Mouse (Mus musculus): ENCODE results near the gene Fndc3b.
"Not testable (repeated sequence)": the region's sequence is repeated elsewhere in the genome, so short reads cannot be mapped to it uniquely, and the experiment has no call there.

The Fndc3b gene

DNA sequence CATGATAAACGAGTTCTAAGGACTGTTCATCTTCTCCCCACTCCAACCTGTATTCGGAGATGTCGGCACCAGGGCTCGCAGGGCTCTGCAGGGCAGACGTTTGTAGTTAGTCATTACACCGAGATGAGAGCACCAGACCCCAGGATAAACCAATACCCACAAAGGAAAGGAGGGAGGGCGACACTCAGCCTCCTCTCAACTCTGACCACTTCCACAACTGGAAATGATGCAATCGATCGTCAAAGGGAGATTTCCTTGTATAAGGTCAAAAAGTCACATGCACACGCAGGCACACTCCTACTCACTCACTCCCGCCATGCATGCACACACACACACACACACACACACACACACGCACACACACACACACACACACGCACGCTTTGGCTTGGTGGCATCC, 254.6 kb downstream of the Fndc3b start:
- no peak for DNase-seq

DNA sequence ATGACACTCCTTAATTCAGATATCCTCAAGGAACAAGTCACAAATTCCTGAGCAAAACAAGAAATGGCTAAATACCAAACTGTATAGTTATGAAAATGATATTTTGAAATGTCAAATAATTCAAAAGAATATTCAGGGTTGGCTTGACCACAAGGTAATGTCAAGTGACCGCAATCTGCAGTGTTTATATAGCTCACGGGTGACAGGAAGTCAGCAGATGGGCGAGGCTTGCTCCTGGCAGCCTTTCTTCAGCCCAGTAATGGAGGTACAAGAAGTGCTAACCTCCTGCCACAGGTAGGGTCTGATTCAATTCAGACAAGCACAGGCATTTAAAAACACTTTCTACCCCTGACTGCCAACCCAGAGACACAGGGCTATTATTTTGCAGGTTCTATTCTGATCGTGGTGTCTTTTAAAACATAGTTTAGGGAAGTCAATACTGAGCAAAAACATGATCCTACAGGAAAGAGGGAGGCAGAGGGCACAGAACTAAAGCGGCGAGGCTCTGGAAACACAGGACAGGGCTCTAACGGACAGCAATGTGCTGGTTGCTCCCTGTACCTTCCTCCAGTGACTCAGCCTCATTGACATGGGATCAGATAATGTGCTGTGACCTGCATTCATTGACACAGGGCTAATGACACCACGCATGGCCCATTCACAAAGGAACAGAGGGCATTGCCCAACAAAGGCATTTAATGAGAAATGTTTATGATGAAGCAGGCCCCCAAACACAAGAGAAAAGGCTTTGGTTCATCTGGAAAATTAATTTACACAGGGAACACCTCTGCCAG, 256.5 kb downstream of the Fndc3b start:
- no peak for DNase-seq

GRCm38 (mm10) chr3:27453453-27454098, 257.5 kb downstream of the Fndc3b start:
- peak in 1 of 2 experiments; percentile 7 for DNase-seq

DNA sequence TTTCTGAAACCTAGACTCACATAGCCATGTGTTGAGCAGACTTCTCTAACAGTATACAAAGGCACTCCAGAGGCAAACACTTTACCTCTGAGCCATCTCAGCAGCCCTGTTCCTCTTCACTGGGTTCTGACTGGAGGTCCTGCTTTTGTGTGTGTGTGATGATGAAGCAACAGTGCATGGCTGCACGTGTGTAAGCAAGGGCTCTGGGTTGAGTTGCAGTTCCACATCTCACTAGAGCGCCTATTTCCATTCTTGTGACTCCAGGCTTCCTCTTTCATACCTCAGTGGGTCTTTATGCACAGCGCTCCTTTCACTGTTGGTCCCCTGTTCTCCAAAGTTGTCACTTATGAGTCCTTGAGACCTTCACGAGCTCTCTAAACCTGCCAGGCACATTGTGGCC, 261.7 kb downstream of the Fndc3b start:
- DNase-seq: no peak

DNA sequence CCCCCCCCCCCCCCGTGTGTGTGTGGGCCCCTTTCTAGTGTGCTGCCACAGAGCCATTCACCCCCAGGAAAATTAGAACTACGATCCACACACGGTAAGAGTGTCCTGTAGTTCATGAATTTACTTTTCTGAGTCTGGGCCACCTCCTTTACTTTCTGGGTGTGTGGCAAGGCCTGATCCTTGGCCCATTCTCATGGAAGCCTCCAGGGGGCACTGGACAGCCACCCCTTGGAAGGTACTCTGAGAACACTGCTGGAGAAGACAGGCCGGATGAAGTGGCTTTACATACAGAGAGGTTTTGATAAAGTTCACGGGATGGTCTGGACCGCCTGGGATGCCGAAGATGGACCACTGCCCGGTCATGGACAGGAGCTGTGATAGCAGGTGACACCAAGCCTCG, 262.7 kb downstream of the Fndc3b start:
- DNase-seq: no peak

DNA sequence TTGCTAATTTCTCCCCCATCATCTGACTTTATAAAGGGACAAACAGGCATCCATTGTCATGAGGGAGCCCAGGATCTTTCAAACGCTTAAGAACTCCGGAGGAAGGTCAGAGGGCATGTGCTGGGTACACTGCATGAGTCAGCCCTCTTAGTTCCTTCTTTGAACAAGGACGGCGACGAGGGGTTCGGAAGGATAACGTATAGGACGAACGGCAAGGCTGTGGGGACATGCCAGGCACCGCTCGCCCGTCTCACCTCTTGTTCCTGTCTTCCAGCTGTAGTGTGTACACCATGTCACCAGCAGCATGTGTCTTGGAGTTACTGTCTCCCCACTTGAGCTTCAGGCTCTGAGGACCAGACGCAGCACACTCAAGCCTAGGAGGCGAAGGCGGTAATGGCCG, 271.4 kb downstream of the Fndc3b start:
- DNase-seq: no peak

- DNase-seq: no peak
Observed at GRCm38 (mm10) chr3:27435096-27435620, 275.9 kb downstream of the Fndc3b start.

- no peak for DNase-seq
Observed at GRCm38 (mm10) chr3:27432981-27433380, 278.1 kb downstream of the Fndc3b start.

DNA sequence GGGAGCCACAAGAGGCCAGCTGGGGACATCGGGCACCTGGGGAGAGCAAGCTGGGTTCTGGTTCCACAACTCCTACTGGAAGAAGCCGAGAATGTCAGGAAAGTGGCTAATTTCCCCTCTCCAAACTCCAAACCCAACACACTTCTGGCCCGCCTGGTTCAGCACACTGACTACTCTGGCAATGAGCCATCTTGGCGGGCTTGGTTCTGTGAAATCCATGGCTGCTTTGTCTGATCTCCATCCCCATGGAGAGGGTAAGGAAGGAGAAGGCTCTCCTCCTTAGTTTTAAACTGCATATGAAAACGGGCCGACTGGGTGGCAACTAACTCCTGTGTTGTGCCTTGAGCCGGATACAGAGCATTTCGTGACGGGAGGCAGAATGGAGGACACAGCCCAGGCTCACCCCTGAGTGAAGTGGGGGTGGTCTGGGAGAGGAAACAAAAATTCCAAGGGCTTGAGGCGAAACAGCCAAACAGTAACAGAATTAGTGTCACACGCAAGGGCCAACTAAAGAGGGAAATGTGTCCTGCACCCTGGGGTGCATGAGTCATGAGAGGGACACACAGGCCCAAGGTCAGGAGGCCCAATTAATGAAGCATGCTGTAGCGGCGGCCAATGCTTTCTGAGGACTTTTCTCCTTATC, 280.4 kb downstream of the Fndc3b start:
- DNase-seq: no peak

- DNase-seq: no peak
Observed at GRCm38 (mm10) chr3:27427406-27427805, 283.7 kb downstream of the Fndc3b start.

GRCm38 (mm10) chr3:27424049-27424667, 286.9 kb downstream of the Fndc3b start:
- DNase-seq: no peak

DNA sequence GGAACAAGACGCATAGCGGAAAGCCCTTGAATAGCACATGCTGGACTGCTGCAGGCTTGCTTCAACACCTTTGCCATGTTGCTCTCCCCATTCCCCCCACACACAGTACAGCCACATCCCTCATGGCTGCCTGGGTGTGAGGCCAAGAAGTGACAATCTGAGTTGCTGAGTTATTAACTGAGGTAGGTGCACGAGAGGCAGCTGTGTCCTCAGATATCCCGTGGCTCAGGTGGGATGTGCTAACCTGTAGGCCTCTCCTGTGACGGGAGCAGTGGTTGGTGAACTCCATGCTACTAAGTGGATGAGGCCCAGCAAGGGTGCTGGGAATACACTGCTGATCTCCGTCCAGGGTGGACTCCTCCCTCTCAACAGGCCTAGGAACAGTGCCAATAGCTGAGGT, 288.6 kb downstream of the Fndc3b start:
- DNase-seq: no peak

GRCm38 (mm10) chr3:27421980-27422379, 289.1 kb downstream of the Fndc3b start:
- DNase-seq: no peak

- no peak for DNase-seq
Observed at GRCm38 (mm10) chr3:27418602-27419001, 292.5 kb downstream of the Fndc3b start.

GRCm38 (mm10) chr3:27416786-27417185, 294.3 kb downstream of the Fndc3b start:
- no peak for DNase-seq

DNA sequence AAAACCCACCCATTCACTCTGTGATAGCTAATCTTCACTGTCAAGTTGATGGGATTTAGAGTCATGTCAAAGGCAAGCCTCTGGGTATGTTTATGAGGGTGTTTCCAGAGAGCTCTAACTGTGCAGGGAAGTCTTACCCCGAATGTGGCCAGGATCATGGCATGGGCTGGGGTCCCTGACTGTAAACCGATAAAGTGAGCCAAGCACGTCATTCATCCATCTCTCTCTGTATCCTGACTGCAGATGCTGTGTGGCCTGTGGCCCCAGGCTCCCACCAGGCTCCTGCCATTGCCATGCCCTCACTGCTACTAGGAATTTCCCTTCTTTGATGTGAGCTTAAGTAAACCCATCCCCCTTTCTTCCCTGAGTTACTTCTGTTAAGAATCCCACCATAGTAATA, 297.5 kb downstream of the Fndc3b start:
- DNase-seq: no peak

GRCm38 (mm10) chr3:27411286-27411685, 299.8 kb downstream of the Fndc3b start:
- DNase-seq: no peak

DNA sequence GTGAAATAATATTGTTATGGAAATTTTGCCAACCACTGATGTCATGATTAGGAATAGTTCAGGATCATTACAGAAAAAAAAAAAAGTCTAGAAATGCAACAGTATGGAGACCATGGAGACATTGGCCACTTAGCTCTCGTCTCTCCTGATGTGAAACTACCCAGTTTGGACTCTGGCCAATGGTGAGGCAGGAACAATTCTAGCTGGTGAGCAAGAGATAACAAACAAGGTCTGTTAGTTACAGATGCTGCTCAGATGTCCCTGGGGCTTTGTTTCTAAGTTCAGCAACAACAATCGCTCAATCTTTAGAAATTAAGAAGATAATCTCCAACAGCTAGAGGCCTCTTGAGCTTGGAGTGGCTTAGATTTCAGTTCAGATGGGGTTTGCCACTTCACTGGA, 302.5 kb downstream of the Fndc3b start:
- no peak for DNase-seq

DNA sequence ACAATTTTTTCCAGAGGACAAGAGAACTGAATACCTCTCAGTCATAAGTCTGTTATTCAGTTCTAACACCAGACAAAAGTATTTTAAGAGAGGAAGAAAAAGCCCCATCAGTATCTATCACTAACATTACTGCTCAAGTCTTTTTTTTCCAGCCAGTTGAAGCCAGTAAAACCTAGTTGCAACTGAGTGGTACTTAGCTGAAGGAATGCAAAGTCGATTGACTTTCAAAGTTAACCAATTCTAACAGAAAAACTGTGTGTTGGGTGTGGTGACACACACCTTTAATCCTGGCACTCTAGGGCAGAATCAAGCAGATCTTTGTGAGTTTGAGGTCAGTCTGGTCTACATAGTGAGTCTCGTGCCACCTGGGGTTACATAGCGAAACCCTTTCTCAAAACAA, 304.7 kb downstream of the Fndc3b start:
- no peak for DNase-seq

DNA sequence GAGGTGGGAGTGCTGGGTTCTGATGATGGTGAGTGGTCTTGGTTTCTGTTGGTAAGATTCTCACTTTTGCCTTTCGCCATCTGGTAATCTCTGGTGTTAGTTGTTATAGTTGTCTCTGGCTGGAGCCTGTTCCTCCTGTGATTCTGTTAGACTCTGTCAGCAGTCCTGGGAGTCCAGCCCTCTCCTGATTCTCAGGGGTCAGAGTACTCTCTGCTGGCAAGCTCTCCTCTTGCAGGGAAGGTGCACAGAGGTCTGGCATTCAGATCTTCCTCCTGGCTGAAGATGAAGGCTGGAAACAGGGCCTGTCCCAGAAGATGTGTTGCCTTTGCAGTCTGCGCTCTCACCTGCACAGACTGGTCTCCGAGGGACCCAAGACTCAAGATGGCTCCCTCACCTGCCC, 310.1 kb downstream of the Fndc3b start:
- not testable (repeated sequence) for DNase-seq

DNA sequence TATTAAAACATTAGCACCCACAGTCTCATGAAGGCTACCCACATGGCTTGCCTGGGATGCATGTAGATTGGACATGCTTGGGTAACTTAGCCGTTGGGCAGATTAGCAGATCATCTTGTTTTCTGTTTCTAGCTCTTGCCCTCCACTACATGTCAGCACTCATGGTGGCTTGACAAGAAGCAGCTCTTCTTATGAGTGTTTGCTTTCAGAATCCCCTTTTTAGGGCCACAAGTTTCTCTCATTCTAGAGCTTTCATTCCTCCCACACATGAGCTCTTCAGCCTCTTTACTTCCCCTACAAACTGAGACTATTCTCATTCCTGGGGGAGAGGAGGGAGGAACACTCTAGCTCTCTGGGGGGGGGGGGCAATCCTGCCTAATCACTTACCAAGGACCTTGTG, 321.2 kb downstream of the Fndc3b start:
- no peak for DNase-seq

- DNase-seq: no peak
Observed at GRCm38 (mm10) chr3:27384836-27385235, 326.3 kb downstream of the Fndc3b start.

GRCm38 (mm10) chr3:27377935-27378334, 333.2 kb downstream of the Fndc3b start:
- no peak for DNase-seq
